Mouse (Mus musculus): ENCODE results near the gene Gm49325.

GRCm38 (mm10) chr10:77560090-77560489 is 45.9 kb upstream of the Gm49325 start:
- TF ChIP-seq EP300 (IDR thresholded peaks at IDR 0.05; ENCODE audit: low read depth) (no peak), CTCF (IDR thresholded peaks at IDR 0.05; ENCODE audit: low read depth) (no peak)
